Mouse (Mus musculus) layer of hippocampus, adult 9-10 months (tissue): ENCODE measurements at regions not wholly inside any gene's neighbourhood (a gene's known extent, or its start where the extent isn't known, plus 50 kb on each side); places are given as distances from the start of the nearest gene placed in this dataset.
"Not testable (repeated sequence)": the region's sequence is repeated elsewhere in the genome, so short reads cannot be mapped to it uniquely, and the experiment has no call there.

ENCODE experiments used
- DNase-seq: peaks from one replicate; pipeline ENCODE4 v3.0.0; 2022; ENCODE audit warnings: low spot score

- not testable (repeated sequence) for DNase-seq
These were observed 174.2 kb upstream of the Olfr1324 start for GRCm38 (mm10) chrX:50602461-50602875.

GRCm38 (mm10) chrX:50600262-50600661 lies 172.0 kb upstream of the Olfr1324 start:
- DNase-seq, result peak; percentile 98

- peak; percentile 93 for DNase-seq
These were observed 171.5 kb upstream of the Olfr1324 start for GRCm38 (mm10) chrX:50599780-50600179.

GRCm38 (mm10) chrX:50597626-50598025 lies 169.3 kb upstream of the Olfr1324 start:
- not testable (repeated sequence) for DNase-seq

GRCm38 (mm10) chrX:50597105-50597504 lies 168.8 kb upstream of the Olfr1324 start:
- no peak for DNase-seq

- not testable (repeated sequence) for DNase-seq
These were observed 166.7 kb upstream of the Olfr1324 start for GRCm38 (mm10) chrX:50594976-50595375.

- DNase-seq, result no peak
These were observed 163.2 kb upstream of the Olfr1324 start for GRCm38 (mm10) chrX:50591477-50591876.

GRCm38 (mm10) chrX:50590673-50591341 lies 162.5 kb upstream of the Olfr1324 start:
- DNase-seq, result peak; percentile 83

GRCm38 (mm10) chrX:50588892-50589291 lies 160.6 kb upstream of the Olfr1324 start:
- DNase-seq, result no peak

GRCm38 (mm10) chrX:50583741-50584580 lies 155.7 kb upstream of the Olfr1324 start:
- peak; percentile 73 for DNase-seq

GRCm38 (mm10) chrX:50580200-50580599 lies 151.9 kb upstream of the Olfr1324 start:
- peak; percentile 78 for DNase-seq

GRCm38 (mm10) chrX:50576824-50577223 lies 148.5 kb upstream of the Olfr1324 start:
- DNase-seq, result peak; percentile 90

- DNase-seq, result peak; percentile 92
These were observed 144.1 kb upstream of the Olfr1324 start for GRCm38 (mm10) chrX:50572191-50573095.

GRCm38 (mm10) chrX:50569087-50569486 lies 140.8 kb upstream of the Olfr1324 start:
- peak; percentile 82 for DNase-seq

GRCm38 (mm10) chrX:50566345-50566744 lies 138.0 kb upstream of the Olfr1324 start:
- peak; percentile 80 for DNase-seq

- not testable (repeated sequence) for DNase-seq
These were observed 136.7 kb upstream of the Olfr1324 start for GRCm38 (mm10) chrX:50565031-50565430.

- peak; percentile 81 for DNase-seq
These were observed 132.6 kb upstream of the Olfr1324 start for GRCm38 (mm10) chrX:50560915-50561314.

- DNase-seq, result peak; percentile 83
These were observed 122.0 kb upstream of the Olfr1324 start for GRCm38 (mm10) chrX:50550297-50550696.

GRCm38 (mm10) chrX:50549713-50550112 lies 121.4 kb upstream of the Olfr1324 start:
- DNase-seq, result peak; percentile 84

- not testable (repeated sequence) for DNase-seq
These were observed 109.5 kb upstream of the Olfr1324 start for GRCm38 (mm10) chrX:50537785-50538159.

GRCm38 (mm10) chrX:50537122-50537784 lies 109.0 kb upstream of the Olfr1324 start:
- no peak for DNase-seq

- no peak for DNase-seq
These were observed 75.7 kb upstream of the Olfr1324 start for GRCm38 (mm10) chrX:50504047-50504446.
